Mouse (Mus musculus) urinary bladder, adult 18-20 months (tissue): Measurements from ENCODE around the gene Snrpa1.
"Not testable (repeated sequence)": the region's sequence is repeated elsewhere in the genome, so short reads cannot be mapped to it uniquely, and the experiment has no call there.

Source experiments
- DNase-seq, 2 experiments: peaks; one replicate each; pipeline ENCODE4 v3.0.0; 2022; ENCODE audit warnings: low spot score in 2 of 2, mixed read lengths in 2 of 2

The Snrpa1 gene

DNA sequence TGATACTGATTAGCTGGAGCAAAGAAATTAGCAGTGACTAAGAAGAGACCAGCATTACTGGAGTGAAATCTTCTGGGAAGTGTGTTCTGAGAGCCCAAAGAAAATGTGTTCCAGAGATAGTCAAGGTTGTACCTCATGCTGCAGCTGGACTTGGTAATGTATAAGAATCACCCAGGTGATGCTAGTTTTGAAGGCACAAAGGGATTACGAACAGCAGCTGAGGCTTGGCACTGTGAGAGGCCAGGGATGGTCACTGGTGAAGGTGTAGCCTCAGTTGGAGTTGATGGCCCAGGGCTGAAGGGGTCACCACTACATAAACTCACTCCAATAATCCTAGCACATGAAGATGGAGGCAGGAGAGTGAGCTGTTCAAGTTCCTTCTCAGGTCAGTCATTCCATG lies at the start of gene Snrpa1:
TSS of gene Snrpa1 (plus strand) at position 301 of the 400 bp plus-strand sequence.
- no peak for DNase-seq

DNA sequence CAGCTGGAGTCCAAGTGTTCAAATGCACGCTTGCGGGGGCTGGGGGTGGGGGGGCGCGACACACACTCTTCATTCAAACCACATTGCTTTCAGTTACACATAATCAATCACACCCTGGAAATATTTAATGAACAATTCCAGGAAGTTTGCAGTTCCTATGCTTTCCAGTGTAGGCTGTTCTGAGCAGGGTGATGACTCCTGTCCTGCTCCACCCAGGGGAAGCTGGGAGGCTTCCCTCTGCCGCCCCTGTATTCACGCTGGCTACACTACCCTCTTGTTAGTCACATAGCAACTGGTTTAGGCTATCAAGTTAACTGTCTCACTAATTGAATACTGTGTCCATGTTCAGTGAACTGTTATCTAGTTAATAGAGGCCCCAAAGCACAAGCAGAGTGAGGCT lies 48.3 kb upstream of the Snrpa1 start:
- DNase-seq: no peak

DNA sequence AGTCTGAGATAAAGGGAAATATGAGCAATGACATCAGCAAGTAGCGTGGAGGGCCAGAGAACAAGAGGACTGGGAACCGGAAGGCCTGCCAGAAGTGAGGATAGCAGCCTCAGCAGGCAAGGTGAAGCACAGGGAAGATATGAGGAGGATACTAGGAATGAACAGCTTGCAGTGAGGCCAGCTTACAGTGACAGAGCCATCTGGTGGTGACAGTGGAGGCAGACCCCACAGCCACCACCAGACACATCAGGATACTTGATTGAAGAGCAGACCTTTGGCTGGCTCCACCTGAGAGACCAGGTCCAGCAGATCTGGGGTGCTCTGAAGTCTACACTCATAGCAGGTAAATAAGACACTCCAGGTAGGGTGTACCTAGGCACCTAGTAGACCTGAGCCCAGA lies 31.1 kb upstream of the Snrpa1 start:
- no peak for DNase-seq

DNA sequence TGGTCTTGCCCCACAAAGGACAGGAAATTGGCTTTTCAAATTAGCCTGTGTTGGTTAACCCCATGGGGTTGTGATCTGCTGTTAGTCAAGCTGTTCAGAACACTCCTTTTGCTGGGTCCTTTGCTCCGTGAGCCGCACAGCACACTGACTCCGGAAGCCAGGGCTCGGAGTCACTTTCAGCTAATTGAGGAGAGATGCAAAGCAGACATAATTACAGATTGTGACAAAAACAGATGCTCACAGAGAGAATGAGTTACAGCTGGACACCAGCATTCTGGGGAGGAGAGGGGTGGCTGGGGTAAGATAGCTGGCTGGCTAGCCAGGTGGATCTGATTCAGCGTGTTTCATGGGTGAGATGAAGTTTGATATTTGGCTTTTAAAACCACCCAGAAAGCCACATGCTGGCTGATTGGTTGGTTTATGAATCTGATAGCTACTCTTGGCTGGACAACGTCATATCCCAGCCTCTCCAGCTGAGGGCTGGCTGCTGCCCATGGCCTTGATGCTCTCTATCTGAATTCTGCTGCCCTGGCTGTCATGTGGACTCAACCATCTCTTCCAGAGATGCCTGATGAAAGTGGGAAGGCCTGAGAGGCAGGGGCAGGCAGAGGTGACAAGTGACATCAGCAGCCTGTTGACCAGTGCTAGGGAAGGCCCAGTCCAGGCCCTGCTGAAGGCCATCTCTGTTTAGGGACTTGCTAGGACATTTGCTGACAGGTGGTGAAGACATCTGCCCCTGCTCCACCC lies 29.9 kb upstream of the Snrpa1 start:
- DNase-seq: no peak

DNA sequence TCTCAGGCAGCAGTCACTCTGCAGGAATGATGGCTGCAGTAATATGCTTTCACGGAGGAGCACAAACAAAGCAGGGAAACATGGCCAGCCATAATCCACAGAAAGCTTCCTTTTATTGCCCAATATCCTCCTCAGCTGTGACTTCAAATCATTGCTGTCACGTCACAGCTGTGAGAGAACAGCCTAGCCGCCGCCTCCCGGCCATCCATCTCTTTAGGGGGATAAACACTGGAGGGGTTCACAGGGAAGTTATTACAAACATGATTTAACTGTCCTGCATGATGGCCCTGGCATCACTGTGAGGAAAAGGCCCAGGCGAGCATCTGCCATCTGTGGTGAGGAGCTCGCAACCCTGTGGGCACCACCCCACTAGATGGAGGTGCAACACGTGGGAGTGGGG lies 22.0 kb upstream of the Snrpa1 start:
- DNase-seq: no peak

DNA sequence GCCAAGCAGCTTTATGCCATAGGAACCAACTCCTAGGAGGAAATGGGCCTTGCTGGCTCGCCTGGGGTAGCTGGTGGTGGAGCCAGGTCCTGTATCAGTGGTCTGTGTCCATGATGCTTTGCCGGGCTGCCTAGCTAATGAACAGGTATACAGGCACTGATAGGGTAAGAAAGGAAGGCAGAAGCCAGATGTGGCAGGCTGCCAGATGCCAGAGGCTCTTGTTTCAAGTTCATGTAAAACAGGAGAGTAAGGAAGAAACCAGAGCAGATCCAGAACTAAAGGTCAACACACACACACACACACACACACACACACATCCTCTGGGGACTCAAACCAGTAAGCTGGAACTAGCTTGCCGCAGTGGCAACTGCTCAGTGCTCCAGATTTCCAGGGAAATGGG lies 20.5 kb upstream of the Snrpa1 start:
- DNase-seq: no peak

DNA sequence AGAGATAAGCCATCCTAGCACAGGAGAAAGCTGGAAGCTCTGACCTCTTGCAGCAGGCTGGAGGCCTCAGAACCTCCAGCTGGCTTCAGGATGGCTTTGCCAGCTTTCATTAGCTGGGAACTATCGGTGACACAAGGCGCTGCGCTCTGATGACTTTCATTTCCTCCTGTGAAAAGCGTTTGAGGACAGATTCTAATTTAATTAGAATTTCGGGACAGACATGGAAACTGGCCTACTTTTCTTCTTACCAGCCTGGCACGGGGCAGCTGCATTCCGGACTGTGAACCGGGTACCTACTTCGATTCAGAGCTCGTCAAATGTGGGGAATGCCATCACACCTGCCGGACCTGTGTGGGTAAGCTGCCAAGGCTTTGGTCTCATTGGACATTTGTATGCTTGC lies 20.1 kb upstream of the Snrpa1 start:
- no peak for DNase-seq

DNA sequence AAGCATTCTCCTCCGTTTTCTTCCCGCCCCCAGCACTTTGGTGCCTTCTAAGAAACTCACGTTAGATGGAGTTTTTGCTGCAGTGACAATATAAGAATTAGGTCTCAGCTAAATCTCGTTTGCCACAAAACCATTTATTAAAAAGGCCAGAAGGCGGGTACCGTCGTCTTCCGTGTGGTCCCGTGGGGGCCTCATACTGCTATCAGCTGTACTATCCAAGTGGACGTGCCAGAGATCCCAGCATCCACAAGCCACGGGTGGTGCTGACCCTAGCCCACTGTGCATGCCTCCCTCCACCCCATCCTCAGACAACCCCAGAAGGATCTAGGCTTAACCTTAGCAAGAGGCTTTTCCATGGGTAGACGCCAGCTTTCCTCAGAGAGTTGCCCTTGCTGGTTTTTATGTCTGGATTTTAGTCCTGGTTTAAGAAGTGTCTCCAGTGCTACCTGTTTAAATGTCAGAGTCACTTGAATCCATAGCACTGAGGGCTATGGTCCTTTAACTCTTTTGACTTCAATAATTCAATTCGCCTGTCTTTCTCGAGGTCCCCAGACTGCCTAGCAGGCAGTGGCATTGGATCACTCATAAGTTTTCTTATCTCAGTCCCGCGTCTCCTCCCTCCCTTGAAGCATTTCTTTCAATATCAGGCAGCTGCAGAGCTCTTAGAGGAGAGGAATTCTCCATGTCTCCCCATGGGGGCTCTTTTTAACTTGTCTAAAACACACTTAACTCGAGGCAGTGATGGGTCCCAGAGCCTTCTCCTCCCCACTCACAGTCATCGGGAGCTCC lies 18.6 kb upstream of the Snrpa1 start:
- no peak for DNase-seq

DNA sequence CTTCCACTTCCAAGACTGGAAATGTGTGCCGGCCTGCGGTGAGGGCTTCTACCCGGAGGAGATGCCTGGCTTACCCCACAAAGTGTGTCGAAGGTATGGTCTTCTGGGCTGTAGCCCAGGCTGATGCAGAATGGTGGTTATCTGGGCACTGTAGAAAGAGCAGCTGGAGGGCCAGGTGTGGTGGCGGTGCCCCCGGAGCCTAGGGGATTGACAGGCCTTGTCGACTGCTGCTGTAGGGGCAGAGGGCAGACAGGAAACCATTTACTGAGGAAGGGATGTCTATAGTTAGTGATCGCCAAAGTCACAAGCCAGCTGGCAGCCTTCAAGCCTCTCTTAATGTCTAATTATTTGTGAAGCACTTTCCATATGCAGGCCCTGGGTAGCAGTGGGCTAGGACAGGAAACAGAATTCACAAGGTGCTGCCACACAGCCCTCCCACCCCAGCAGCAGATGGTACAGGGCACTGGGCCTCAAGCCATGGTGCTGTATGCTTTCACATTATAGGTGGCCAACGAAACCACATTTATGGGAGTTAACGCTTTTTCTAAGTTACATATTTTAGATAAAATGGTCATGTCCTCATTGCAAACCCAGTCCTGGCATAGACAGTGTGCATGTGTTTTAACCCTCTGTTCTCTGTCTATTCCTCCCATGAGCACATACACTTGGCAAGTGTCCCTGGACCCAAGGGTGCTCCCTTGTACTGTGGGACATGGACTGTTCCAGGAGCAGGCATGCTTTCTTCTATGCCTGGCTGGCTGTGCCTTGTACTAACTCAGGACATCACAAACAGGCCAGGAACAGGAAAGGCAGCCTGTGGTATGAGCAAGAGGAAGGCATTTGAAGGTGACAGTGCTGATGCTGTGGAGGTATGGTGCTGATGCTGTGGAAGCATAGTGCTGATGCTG lies 15.0 kb upstream of the Snrpa1 start, which contains the start of gene Gm45213:
TSS of gene Gm45213 (plus strand) at position 51 of the 908 bp plus-strand sequence.
- no peak for DNase-seq

DNA sequence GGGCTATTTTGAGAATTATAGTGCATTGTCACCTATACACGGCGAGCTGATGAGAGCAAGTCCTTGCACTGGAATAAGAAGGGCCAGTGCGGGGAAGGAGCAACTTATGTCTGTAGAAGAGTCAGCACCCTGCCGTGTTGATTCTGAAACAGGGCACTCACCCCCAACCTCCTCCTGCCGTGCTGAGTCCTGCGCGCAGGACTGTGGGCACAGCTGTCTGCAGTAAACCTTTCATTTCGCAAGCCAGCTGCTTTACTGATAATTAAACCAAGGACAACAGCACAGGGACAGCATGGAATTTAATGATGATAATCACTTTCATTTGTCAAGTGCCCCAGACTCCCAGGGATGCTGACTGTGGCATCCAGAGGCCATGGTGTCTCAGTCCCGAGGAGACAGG lies 14.2 kb upstream of the Snrpa1 start:
- DNase-seq: no peak

DNA sequence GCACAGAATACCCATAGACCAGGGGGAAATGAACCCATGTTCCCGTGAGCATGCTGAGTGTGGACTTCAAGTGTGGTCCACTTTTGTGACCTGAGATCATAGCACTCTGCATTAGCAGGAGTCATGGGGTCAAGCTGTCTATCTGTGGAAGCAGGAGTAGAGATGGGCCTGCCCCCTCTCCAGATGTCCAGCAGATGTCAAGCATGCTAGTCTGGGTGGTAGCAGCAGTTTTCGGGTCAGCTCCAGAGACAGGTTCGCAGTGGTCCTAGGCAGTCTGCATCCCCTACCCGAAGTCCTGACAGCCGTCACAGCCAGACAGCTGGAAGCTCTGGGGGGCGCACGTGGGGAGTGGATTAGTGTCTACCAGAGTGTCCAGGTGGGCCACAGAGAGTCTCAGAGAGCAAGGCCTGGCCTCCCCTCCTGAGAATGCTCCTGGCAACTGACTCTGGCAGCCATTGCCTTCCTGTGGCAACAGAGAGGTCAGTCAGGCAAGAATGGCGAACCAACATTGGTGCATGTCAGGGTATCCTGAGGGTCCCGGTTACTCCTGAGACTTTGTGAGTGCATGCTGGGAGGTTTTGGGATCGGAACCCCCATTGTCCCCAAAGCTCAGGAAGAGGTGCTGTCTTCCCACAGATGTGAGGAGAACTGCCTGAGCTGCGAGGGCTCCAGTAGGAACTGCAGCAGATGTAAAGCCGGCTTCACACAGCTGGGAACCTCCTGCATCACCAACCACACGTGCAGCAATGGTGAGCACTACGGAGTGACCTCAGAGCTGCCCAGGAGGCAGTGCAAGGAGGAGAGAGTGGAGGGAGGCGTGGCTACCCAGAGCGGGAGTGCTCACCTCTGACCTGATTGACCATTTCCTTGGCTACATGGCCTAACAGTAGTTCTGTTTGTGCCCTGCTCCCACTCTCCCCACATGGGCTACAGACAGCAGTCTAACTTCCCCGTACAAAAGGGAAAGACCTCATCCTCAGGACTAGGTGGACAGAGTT lies 11.6 kb upstream of the Snrpa1 start:
- no peak for DNase-seq

DNA sequence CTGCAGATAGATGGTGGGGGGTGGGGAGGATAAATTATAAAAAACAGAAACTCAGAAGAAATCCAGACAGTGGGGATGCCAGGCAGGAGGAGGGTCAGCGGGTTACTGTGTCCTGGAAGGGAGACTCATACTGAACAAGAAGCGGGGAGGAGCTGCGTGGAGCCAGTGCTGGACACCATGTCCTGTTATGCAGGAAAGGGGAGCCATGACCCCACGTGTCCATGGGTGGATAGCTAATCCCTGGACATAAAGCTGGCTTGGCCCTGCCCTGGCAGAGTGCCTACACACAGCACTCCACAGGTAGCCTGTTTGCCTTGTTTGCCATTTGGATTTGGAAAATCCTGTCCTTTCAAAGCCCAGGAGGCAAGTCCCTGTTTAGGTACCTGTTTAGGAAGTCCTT lies 10.8 kb upstream of the Snrpa1 start:
- no peak for DNase-seq

DNA sequence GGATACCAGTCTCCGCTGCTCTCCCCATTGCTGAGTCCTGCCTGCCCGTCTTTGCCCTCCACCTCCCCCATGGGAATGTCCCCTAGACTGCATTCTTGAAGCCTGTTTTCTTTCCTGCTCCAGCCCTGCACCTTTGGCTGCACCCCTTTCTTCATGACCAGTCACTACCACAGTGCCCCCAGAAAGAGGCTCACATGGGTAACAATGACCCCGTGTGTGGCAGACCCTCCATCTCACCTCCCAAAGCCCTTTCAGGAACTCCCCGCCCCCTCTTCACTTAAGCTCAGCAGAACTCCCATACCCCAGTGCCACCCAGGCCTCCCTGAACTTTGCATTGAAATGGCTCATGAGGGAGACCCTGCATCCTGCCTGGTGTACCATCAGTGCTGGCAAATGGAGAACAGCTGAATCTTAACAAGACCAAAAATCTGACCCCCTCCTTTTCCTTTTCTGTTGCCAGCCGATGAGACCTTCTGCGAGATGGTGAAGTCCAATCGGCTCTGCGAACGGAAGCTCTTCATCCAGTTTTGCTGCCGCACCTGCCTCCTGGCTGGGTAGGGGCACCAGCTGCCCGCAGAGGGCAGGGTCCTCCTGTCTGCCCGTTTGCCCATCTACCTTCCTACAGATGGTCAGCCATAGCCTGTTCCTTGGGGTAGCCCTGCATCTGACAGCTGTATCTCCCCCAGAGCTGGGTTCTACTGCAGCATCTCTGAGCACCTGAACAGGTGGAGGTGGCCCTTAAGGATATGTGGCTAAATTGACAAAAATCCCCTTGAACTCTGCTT lies 10.2 kb upstream of the Snrpa1 start:
- DNase-seq: no peak

DNA sequence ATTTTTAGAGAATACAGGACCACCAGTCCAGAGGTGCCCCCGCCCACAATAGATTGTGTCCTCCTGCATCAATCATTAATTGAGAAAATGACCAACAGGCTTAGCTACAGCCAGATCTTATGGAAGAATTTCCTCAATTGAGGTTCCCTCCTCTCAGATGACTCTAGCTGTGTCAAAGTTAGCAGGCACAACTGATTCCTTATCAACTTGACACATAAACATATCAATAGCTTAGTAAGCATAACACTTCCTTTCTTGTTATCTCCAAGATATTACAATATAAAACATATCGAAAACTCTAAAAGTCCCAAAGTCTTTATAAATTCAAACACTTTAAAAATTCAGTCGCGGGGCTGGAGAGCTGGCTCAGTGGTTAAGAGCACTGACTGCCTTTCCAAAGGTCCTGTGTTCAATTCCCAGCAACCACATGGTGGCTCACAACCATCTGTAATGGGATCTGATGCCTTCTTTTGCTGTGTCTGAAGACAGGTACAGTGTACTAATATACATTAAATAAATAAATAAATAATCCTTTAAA lies 4.8 kb upstream of the Snrpa1 start:
- DNase-seq: no peak

DNA sequence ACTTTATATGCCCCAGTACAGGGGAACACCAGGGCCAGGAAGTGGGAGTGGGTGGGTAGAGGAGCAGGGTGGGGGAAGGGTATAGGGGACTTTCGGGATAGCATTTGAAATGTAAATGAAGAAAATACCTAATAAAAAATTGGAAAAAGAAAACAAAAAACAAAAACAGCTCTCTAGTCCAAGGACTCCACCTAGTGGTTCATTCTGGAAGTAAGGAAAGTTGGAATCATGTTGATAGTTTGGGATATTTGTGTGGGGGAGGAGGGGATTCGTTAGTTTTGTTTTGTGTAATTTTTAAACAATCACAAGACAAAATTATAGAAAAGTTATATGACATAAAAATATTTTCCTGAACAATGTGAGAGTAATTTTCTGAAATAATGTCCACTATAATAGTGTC lies 3.4 kb upstream of the Snrpa1 start:
- DNase-seq: not testable (repeated sequence)

DNA sequence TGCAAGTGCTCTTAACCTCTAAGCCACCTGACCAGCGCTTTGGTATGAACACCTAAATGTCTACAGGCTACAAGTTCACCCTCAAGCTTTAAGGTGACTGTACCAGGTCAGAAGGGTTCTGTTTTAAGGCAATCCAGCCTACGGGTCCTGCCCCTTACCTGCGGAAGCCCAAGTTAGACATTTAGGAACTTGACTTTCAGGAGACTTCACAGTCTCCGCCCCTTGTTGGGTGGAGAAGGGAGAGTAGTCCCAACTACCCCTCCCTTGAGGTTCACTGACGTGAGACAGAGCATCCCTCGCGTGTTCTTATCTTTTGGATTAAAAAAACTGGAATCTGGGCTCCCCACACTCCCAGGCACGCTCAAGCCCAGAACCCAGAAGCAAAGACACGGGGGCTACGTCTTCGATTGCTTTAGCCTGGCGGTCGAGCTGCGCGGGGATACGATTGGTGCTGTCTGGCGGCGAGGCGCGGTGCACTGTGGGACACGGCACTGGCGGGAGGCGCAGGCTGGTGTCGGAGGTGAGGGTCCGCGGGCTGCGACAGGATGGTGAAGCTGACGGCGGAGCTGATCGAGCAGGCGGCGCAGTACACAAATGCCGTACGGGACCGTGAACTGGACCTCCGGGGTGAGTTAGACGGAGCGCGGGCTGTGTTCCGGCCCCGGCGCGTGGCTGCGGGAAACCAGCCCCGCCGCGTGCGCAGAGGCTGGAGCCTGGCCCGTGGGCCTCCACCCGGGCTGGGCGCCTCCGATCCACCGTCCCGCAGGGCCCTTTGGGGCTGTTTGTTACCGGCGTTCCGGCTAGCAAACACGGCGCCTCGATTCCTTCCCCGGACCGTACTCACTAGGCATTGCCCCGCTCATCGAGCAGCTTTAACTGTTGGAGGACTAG lies 1.5 kb downstream of the Snrpa1 start:
- DNase-seq: peak; percentile 80 to 92

DNA sequence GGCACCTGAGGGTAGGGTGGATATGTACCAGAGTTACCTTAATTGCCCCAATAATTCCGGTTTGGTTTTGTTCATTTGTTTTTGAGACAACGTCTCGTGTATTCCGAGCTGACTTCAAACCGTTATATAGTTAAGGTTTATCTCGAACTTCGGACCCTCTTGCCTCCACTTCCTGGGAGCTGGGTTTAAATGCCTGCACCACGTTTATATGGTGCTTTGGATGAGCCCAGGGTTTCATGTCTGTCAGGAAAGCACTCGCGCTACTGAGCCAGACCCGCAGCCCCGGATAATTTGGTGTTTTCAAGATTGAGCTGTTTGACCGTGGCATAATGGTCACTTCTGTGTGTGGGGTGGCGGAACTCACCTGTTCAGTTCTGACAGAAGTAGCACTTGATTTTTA lies 2.3 kb downstream of the Snrpa1 start:
- DNase-seq: no peak

DNA sequence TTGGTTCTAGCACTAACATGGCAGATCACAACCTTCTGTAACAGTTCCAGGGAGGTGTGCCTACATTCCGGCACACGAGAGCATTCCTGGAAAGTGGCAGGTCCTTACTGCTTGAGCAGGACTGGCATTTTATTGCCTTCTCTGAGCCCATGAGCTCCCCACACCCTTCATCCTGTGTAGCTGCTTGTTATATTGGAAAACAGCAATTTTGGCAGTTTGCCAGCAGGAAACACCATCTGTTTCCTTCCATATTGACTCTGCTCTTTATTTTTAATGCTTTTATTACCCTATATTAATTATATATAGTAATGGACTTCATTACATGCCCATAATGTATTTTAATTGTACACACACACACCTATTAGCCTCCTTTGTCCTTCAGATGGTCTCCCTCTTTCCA lies 17.6 kb downstream of the Snrpa1 start:
- no peak for DNase-seq
